ENCODE assay signal across 9 mouse cellular contexts in the genomic region with DNA sequence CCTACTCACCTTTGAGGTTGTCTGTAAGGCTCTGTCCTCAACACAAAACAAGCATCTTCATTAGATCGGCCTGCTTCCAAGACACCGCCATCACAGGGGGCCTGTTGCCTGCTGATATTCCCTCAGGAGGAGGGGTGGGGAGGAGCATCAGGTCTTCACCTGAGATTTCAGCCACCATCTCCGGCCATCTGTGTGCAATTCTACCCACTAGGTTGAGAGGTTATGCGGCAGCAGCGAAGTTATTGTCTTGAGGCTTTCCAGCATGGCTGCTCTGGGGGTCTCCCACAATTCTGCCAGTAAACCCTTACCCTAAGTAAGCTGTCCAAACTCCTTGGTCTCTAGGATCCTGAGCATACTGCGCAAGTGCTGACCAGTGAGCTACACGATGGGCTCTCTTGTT. TPM values are rescaled to one million over a fixed set of nuclear protein-coding genes. Genes with fewer than 3 reads are reported as not detected.
DNase-seq lines count a peak whose midpoint lies in the region; ATAC-seq and TF ChIP-seq lines count a peak whose summit lies in the region.
"Had no signal": no experiment of that assay in that cellular context is flagged by ENCODE, and none has a peak within 500 bp of the region (broad histone marks: within the 10 kb centered on the region; RNA-seq: fewer than 3 reads in every experiment).

A gene (minus strand): TSS at position 101 of the 400 bp plus-strand sequence.

- ATAC-seq in neural tube, embryonic 13.5 days (ENCODE audit: low read depth), result no peak
- no peak for ATAC-seq in erythroid progenitor cell, adult 5-6 weeks (replicated peaks; ENCODE audit: low FRiP score, poor library complexity, severe bottlenecking)

- H3K4me2 ChIP-seq in neural tube, embryonic 13.5 days, result no peak within 1 kb of the TSS

- no peaks in the 10 kb centered on the region for H3K27me3 ChIP-seq in heart, adult 2 months (ENCODE audit: control insufficient read depth, insufficient read depth, low read length)
- 0 out of 2 replicates have a peak, but pooled peaks cover 6% of the 10 kb centered on the region for H3K27me3 ChIP-seq in neural tube, embryonic 13.5 days

- H3K4me1 ChIP-seq in brown adipose tissue, adult 24 weeks (ENCODE audit: control insufficient read depth, insufficient read depth, insufficient read length, low read length), result peaks cover 2% of the 10 kb centered on the region; the same call in 1 of the 2 replicates
- peaks cover 2% of the 10 kb centered on the region; the same call in 1 of the 2 replicates for H3K4me1 ChIP-seq in heart, adult 2 months (ENCODE audit: control insufficient read depth, insufficient read depth, low read length)
- no peaks in the 10 kb centered on the region for H3K4me1 ChIP-seq in neural tube, embryonic 13.5 days (replicated peaks)
- H3K4me1 ChIP-seq: megakaryocyte, embryonic 14.5 days had no signal

- H3K9ac ChIP-seq in heart, adult 2 months (ENCODE audit: low read depth, low read length), result no peak within 1 kb of the TSS
- no peak within 1 kb of the TSS for H3K9ac ChIP-seq in neural tube, embryonic 13.5 days

- TF ChIP-seq CTCF in heart, adult 2 months (IDR thresholded peaks at IDR 0.05), result no peak

- no peak for TF ChIP-seq POLR2A in heart, adult 2 months (IDR thresholded peaks at IDR 0.05; ENCODE audit: insufficient read depth, low read depth, low read length)

- H3K79me2 ChIP-seq in heart, adult 2 months (replicated peaks; ENCODE audit: control insufficient read depth, insufficient read depth, low read length), result no peaks in the 10 kb centered on the region

- H3K36me3 ChIP-seq in heart, adult 2 months (ENCODE audit: control insufficient read depth, insufficient read depth, low read length), result no peaks in the 10 kb centered on the region
- H3K36me3 ChIP-seq in neural tube, embryonic 13.5 days, result no peaks in the 10 kb centered on the region

- TF ChIP-seq EP300 in heart, adult 2 months (IDR thresholded peaks at IDR 0.05; ENCODE audit: insufficient read depth, low read depth, low read length), result no peak

- no peak for DNase-seq in layer of hippocampus, adult 8-10 months (ENCODE audit: low spot score in 2 of 2)
- no peak for DNase-seq in layer of hippocampus, adult 11-12 months (ENCODE audit: low spot score)
- DNase-seq in heart, adult 2 months, result no peak
- DNase-seq in large intestine, adult 2 months (ENCODE audit: low read depth, low spot score), result no peak
- no peak for DNase-seq in right cerebral cortex, adult 2 months (ENCODE audit: low spot score in 2 of 2)

- H3K4me3 ChIP-seq in brown adipose tissue, adult 24 weeks (ENCODE audit: insufficient read depth, low read depth, low read length), result no peak within 1 kb of the TSS
- H3K4me3 ChIP-seq in heart, adult 2 months, result no peak within 1 kb of the TSS
- no peak within 1 kb of the TSS for H3K4me3 ChIP-seq in neural tube, embryonic 13.5 days
- H3K4me3 ChIP-seq: megakaryocyte, embryonic 14.5 days had no signal

- H3K27ac ChIP-seq in brown adipose tissue, adult 24 weeks (replicated peaks; ENCODE audit: low read depth, low read length), result no peak within 1 kb of the TSS
- H3K27ac ChIP-seq in heart, adult 2 months, result no peak within 1 kb of the TSS
- no peak within 1 kb of the TSS for H3K27ac ChIP-seq in neural tube, embryonic 13.5 days (replicated peaks)

- WGBS in heart, adult 2 months, result 96% methylated on average over 7 of the region's 7 CpGs
- 90% methylated on average over 7 of the region's 7 CpGs for WGBS in large intestine, adult 2 months
- 96% methylated on average over 7 of the region's 7 CpGs for WGBS in neural tube, embryonic 13.5 days

- no peaks in the 10 kb centered on the region for H3K9me3 ChIP-seq in neural tube, embryonic 13.5 days

- intact Hi-C loops in heart, adult 2 months (cut with DNase I), result loop anchor here (10.0 kb wide), 1 partner anchor 1175 kb away; no protein-coding TSS in a partner anchor

RNA-seq across cellular contexts. Expression of the gene that starts here (rescaled TPM):
- total RNA-seq in layer of hippocampus, adult 8-10 months (2022), result 100 to 1,000 TPM in 1 of 4 experiments, 10 to 100 TPM in 3; 98.6 to 105 (median 99.4) TPM
- 56.9 and 66.5 TPM in 2 replicates for polyA plus RNA-seq in brown adipose tissue, adult 24 weeks (2012; ENCODE audit: insufficient read depth, insufficient read length, missing spikeins)
- 10 to 100 TPM; 59.7 to 63.1 TPM for total RNA-seq in heart, adult 2 months (2021)
- polyA plus RNA-seq in heart, adult 2 months (2012; rRNA removed), result 39.9 and 73.8 TPM in 2 replicates
- 33.4 and 33.6 TPM in 2 replicates for polyA plus RNA-seq in large intestine, adult 2 months (2012; rRNA removed)
- 108 and 111 TPM in 2 replicates for polyA plus RNA-seq in neural tube, embryonic 13.5 days (2015; fragmentation: Nextera tagmentation; extraction: Ambion mirVana)
- 2.2 and 3.4 TPM in 2 replicates for total RNA-seq in erythroid progenitor cell, adult 5-6 weeks (2015; ENCODE audit: low replicate concordance)
- 0.23 and 3.9 TPM in 2 replicates for total RNA-seq in erythroid progenitor cell, adult 5-6 weeks (2017; ENCODE audit: low replicate concordance)

Comparison
In these comparisons a context has a peak if more than half of its experiments do, and no peak if none do; other contexts are left out.
1. RNA of the gene that starts here (total RNA-seq): 98.6 to 105 TPM in layer of hippocampus, adult 8-10 months and 59.7 to 63.1 TPM in heart, adult 2 months; 0.23 to 3.9 TPM in erythroid progenitor cell, adult 5-6 weeks; every median in the first group is over 10 times any median in the second.